Mouse (Mus musculus): ENCODE measurements around the gene Atp8b2.

Gene Atp8b2

GRCm38 (mm10) chr3:89959435-89959834 lies 3.9 kb downstream of the Atp8b2 start:
- DNase-seq (ENCODE audit: low spot score in 2 of 2): peak in 1 of 2 experiments; percentile 72

- no peak for DNase-seq (ENCODE audit: low spot score in 2 of 2)
Observed at GRCm38 (mm10) chr3:89957880-89958279, 5.4 kb downstream of the Atp8b2 start.

GRCm38 (mm10) chr3:89956177-89956971 lies 6.9 kb downstream of the Atp8b2 start:
- DNase-seq (ENCODE audit: low spot score in 2 of 2): no peak

DNA sequence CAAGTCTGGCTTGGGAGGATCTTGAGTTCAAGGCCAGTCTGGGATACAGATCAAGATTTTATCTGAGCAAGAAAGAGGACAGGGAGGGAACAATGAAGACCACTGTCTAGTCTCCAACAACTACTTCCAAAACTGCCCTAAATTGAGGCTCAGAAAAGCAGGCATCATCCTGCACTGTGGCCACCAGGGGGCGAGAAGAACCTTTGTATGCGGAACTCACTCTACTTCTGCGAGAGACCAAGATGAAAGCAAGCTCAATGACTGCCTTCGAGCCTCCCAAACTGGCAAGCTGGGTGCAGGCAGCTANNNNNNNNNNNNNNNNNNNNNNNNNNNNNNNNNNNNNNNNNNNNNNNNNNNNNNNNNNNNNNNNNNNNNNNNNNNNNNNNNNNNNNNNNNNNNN lies 9.9 kb downstream of the Atp8b2 start:
- DNase-seq (ENCODE audit: low spot score in 2 of 2): peak; percentile 68 to 83

- peak; percentile 75 to 79 for DNase-seq (ENCODE audit: low spot score in 2 of 2)
Observed at GRCm38 (mm10) chr3:89948655-89949054, 14.7 kb downstream of the Atp8b2 start.

GRCm38 (mm10) chr3:89948021-89948420 lies 15.3 kb downstream of the Atp8b2 start:
- no peak for DNase-seq (ENCODE audit: low spot score in 2 of 2)

DNA sequence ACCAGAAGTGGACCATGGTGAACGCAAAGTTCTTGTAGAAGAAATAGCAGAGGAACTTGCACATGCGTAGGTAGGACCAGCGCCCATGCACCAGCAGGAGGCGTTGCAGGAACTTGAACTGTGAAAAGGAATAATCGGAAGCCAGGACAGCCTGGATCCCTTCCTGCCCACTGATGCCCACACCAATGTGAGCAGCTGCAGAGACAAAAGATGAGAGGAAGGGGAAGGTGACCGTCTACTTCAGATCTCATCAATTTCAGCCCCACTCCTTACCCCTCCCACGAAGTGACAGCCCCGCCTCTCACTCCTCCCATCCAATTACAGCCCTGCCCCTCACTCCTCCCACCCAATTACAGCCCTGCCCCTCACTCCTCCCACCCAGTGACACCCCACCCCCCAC lies 18.3 kb downstream of the Atp8b2 start:
- DNase-seq (ENCODE audit: low spot score in 2 of 2): no peak

DNA sequence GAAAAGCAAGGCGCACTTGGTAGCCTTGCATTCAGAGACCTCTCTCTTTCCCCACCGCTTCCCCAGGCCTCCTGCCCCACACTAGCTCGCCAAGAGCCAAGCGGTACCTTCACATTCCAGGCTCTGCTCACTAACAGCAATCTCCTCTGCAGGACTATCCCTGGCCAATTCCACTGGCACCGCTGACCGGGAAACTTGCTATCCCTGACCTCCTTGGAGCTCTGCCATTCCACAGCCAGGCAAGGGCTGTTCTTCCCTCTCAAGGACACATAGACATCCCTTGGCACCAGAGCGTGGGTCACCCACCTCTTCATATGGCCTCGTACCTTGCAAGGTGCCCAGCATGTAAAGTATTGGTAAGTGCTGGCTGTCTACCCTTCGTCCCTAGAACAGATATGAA lies 20.4 kb downstream of the Atp8b2 start:
- DNase-seq (ENCODE audit: low spot score in 2 of 2): no peak

DNA sequence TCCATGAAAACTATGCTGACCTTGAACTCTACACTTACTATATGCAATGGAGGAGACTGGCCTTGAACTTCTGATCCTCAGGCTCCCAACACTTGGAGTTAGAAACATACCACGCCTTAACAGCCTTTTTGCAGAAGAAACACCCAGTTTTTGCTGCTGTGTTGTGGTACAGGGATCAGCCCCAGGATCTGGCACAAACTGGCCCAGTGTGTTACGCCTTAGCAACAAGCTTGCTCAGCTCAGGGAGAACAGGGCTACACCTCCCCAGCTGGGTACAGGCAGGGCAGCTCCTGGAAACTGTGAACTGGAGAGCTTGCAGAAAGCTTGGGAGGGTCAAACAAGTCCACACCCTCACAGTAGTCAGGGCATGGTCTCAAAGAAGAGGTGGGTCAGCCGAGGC lies 26.8 kb downstream of the Atp8b2 start:
- DNase-seq (ENCODE audit: low spot score in 2 of 2): no peak

DNA sequence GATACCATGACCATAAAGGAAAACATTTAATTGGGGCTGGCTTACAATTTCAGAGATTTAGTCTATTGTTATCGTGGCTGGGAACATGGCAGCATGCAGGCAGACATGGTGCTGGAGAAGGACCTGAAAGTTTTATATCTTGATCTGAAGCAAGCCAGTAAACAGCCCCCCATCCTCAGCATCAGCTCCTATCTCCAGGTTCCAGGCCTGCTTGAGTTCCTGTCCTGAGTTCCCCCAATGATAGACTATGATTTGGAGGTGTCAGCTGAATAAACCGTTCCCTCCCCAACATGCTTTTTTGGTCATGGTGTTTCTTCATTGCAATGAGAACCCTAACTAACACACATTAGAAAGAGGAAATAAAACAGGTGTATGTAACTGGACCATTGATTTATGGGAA lies 30.4 kb downstream of the Atp8b2 start:
- DNase-seq (ENCODE audit: low spot score in 2 of 2): no peak

- no peak for DNase-seq (ENCODE audit: low spot score in 2 of 2)
Observed at GRCm38 (mm10) chr3:89928956-89929355, 34.4 kb downstream of the Atp8b2 start.

DNA sequence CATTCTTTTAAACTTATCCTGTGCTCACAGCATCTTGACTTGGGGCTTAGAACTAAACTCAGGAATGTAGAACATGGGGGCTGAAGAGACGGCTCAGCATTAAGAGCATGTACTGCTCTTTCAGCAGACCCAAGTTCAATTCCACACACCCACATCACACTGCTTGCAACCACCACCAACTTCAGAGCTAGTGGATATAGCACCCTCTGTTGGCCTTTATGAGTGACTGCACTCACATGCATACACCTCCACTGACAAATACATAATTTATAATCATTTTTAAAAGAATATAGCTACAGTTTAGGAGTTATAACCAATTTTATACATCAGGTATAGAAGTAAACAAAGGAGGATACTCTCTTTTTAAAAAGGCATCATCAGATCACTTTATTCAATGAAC lies 36.9 kb downstream of the Atp8b2 start:
- no peak for DNase-seq (ENCODE audit: low spot score in 2 of 2)

DNA sequence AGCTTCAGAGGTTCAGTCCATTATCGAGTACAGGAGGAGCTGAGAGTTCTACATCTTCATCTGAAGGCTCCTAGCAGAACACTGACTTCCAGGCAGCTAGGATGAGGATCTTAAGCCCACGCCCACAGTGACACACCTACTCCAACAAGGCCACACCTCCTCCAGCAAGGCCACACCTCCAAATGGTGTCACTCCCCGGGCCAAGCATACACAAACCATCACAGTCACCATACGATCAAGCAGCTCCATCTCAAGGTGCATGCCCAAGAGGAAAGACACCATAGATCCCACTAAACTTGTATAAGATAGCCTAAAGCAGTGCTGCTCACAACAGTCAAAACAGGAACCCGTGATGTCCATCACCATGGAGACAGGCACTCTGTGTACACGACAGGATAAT lies 42.6 kb downstream of the Atp8b2 start:
- DNase-seq (ENCODE audit: low spot score in 2 of 2): no peak

DNA sequence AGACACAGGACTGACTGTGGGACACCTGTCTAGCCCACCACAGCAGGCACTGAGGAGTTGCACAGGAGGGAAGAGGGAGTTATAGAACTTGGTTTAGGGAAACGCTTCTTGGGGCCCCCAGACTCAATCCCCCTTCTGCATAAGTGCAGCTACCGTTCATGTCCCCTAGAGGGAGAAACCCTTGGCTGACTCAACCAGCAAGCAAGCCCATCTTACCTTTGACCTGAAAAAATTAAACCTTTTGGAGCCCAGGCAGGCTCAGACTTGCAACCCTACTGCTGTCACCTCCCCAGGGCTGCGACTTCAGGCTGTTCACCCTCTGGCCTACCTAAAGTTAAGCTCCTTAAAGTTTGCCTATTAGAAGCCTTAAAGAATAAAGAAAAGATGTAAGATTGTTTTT lies 45.9 kb downstream of the Atp8b2 start:
- DNase-seq (ENCODE audit: low spot score in 2 of 2): no peak

DNA sequence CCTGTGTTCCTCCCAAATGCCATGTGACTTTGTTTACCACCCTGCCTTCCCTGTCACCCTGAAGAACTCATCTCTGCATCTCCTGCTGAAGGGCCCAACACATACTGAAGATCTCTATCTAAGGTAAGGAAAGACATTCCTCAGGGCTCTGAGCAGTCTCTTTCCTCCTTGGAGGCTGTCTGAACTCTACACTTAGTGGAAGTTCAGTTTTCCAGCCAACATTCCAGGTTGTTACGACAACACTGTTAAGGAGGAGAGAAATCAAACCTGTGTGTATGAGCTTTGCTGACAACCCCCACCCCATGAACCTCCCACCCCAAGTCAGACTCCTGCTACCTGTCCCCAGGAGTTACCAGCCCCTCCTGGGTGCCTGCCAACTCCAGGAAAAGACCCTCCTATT lies 46.7 kb downstream of the Atp8b2 start:
- DNase-seq (ENCODE audit: low spot score in 2 of 2): no peak

DNA sequence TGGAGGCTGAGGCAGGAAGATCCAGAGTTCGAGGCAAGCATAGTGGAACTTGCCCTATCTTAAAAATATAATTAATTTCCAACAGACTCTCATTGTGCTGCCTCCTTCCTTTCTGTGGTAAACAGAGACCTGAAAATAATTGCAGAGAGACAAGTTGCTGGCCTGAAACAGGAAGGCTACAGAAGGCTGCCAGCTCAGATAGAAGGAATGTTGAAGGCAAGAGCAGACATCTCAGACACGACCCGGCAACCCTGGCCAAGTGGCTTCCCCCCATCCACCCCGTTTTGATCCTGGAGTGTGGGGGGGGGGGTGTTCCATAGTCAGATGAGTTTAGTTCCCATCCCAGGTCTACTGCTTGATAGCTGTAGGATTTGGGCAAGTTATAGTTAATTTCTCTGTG lies 48.6 kb downstream of the Atp8b2 start:
- no peak for DNase-seq (ENCODE audit: low spot score in 2 of 2)

GRCm38 (mm10) chr3:89912543-89913391 lies 50.5 kb downstream of the Atp8b2 start, which contains the start of gene Il6ra:
TSS of gene Il6ra (minus strand) at chr3:89913196.
- DNase-seq (ENCODE audit: low spot score in 2 of 2): peak; percentile 74 to 76

DNA sequence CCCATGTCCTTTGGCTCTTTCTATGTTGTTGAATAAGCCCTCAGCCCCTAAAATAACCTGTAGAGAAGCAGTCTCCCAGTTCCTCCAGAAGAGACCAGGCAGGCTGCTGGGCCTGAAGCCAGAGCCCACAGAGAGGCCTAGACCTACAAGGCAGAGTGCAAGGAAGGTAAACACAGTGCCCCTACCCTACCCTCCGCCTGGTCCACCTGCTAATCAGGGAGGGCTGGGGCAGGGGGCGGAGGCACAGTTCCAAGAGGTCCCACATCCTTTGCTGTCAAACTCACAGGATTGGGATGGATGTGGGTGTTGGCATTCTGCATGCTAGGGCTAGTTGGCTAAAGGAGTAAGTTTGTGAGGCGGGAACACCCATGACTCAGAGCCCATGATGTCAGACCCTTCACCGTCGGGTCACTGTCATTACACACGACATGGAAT lies 51.2 kb downstream of the Atp8b2 start:
- DNase-seq (ENCODE audit: low spot score in 2 of 2): no peak

DNA sequence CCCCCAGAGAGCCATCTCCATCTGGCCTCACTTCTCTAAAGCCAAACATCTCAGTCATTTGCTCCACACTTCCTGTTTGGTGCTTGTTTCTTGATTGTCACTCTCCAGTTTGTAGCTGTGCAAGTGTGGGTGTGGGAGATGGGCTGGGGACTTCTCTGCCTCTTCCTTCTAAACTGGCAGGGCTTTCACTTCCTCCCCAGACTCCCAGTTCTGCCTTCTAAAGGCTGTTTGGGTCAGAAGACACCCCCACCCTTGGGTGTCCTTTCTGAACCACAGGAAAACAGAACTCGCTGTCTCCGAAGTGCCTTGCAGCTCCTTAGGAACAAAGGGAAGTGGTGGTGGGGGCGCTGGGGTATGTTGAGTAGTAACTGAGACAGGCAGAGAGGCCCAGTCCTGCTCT lies 52.1 kb downstream of the Atp8b2 start:
- peak; percentile 8 to 9 for DNase-seq (ENCODE audit: low spot score in 2 of 2)

DNA sequence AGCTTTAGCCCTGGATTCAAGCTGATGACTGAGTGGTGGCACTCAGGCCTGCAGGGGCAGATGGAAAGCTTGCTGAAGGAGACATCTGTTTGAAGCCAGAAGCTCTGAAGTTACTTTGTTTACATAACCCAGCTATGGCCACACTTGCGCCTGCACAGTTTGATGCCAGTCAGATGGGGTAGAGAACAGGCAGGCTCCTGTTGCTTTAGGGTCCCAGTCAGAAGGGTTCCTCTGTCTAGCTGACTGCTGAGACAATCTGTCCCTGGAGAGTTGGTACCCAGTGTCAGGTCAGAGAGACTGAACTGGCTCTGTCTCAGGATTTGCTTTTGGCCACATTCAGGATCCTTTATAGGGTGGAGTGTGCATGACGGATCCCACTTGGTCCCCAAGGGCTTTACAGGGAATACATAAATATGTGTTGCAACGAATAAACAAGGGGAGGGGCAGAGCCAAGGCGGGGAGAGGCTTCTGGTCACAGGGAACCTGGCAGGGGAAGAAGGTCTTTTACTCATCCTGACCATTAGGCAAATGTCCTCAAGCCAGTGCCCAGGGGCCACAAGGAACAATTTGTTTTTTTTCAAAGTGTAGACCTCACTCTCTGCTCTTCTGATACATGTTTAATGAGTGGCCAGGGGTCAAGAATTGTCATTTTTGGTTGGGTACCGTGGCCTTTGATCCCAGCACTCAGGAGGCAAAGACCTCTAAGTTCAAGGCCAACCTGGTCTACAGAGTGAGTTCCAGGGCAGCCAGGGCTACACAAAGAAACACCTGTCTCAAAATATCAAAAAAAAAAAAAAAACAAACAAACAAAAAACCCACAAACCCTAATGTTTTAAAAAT lies 53.4 kb downstream of the Atp8b2 start:
- no peak for DNase-seq (ENCODE audit: low spot score in 2 of 2)

- no peak for DNase-seq (ENCODE audit: low spot score in 2 of 2)
Observed at GRCm38 (mm10) chr3:89908836-89909235, 54.5 kb downstream of the Atp8b2 start.

GRCm38 (mm10) chr3:89907846-89908245 lies 55.5 kb downstream of the Atp8b2 start:
- no peak for DNase-seq (ENCODE audit: low spot score in 2 of 2)

Data from frontal cortex, postnatal 36 days (tissue).